Mouse (Mus musculus) macrophage (primary cell): ENCODE measurements at regions not wholly inside any gene's neighbourhood (a gene's known extent, or its start where the extent isn't known, plus 50 kb on each side); places are given as distances from the start of the nearest gene placed in this dataset.

Source experiments
- H3K27ac ChIP-seq: fragments of 350-480 bp; formaldehyde crosslinking; 2 replicates; pipeline ENCODE4 v1.9.0; 2021
- H3K36me3 ChIP-seq: fragments of 350-480 bp; formaldehyde crosslinking; 2 replicates; pipeline ENCODE4 v1.9.0; 2021; ENCODE audit errors: inconsistent target
- H3K4me3 ChIP-seq: fragments of 350-480 bp; formaldehyde crosslinking; 2 replicates; pipeline ENCODE4 v1.9.0; 2021; ENCODE audit errors: inconsistent target
- H3K79me2 ChIP-seq: fragments of 350-480 bp; formaldehyde crosslinking; 2 replicates; pipeline ENCODE4 v1.9.0; 2021; ENCODE audit errors: inconsistent target
- WGBS: methylation state at CpG from one replicate; pipeline ENCODE4 v1.1.7; 2026; ENCODE audit warnings: inconsistent platforms; ENCODE audit not compliant: missing documents; 5-methylcytosine and 5-hydroxymethylcytosine counted together

- Histone ChIP-seq H3K79me2 (no peaks in the 10 kb centered on the region), H3K36me3 (no peaks in the 10 kb centered on the region), H3K27ac (no peak overlapping the region), H3K4me3 (no peak overlapping the region)
- WGBS, result 92% methylated on average over 15 of the region's 15 CpGs
Observed at GRCm38 (mm10) chr13:111986681-111987080, 177.9 kb upstream of the Map3k1 start.

- 92% methylated on average over 3 of the region's 3 CpGs for WGBS
- Histone ChIP-seq H3K79me2 (no peaks in the 10 kb centered on the region), H3K36me3 (no peaks in the 10 kb centered on the region), H3K27ac (no peak overlapping the region), H3K4me3 (no peak overlapping the region)
Observed at GRCm38 (mm10) chr13:111987420-111987819, 178.6 kb upstream of the Map3k1 start.

GRCm38 (mm10) chr13:111990913-111991534 is 182.2 kb upstream of the Map3k1 start:
- Histone ChIP-seq H3K79me2 (no peaks in the 10 kb centered on the region), H3K4me3 (no peak overlapping the region), H3K27ac (no peak overlapping the region), H3K36me3 (no peaks in the 10 kb centered on the region)
- 97% methylated on average over 8 of the region's 11 CpGs for WGBS

GRCm38 (mm10) chr13:111992075-111992847 is 183.5 kb upstream of the Map3k1 start:
- Histone ChIP-seq H3K27ac (no peak overlapping the region), H3K36me3 (no peaks in the 10 kb centered on the region)
- 85% methylated on average over 9 of the region's 9 CpGs for WGBS

GRCm38 (mm10) chr13:111994862-111995490 is 186.2 kb upstream of the Map3k1 start:
- Histone ChIP-seq H3K36me3 (no peaks in the 10 kb centered on the region), H3K79me2 (no peaks in the 10 kb centered on the region), H3K27ac (no peak overlapping the region), H3K4me3 (no peak overlapping the region)
- WGBS, result 93% methylated on average over 5 of the region's 5 CpGs

More at GRCm38 (mm10) chr13:111992075-111992847, 183.5 kb upstream of the Map3k1 start:
- Histone ChIP-seq H3K4me3 (no peak overlapping the region), H3K79me2 (no peaks in the 10 kb centered on the region)

- Histone ChIP-seq H3K79me2 (no peaks in the 10 kb centered on the region), H3K27ac (no peak overlapping the region), H3K4me3 (no peak overlapping the region), H3K36me3 (no peaks in the 10 kb centered on the region)
- 84% methylated on average over 6 of the region's 6 CpGs for WGBS
Observed at GRCm38 (mm10) chr13:111995716-111996115, 186.9 kb upstream of the Map3k1 start.

- Histone ChIP-seq H3K4me3 (no peak overlapping the region), H3K36me3 (no peaks in the 10 kb centered on the region), H3K27ac (no peak overlapping the region), H3K79me2 (no peaks in the 10 kb centered on the region)
- WGBS, result 96% methylated on average over 11 of the region's 11 CpGs
Observed at GRCm38 (mm10) chr13:111996910-111997309, 188.1 kb upstream of the Map3k1 start.

- H3K79me2 ChIP-seq, result no peaks in the 10 kb centered on the region
- H3K4me3 ChIP-seq, result no peak overlapping the region
- WGBS, result 96% methylated on average over 11 of the region's 11 CpGs
- no peaks in the 10 kb centered on the region for H3K36me3 ChIP-seq
- H3K27ac ChIP-seq, result no peak overlapping the region
Observed at GRCm38 (mm10) chr13:111997980-111998945, 189.5 kb upstream of the Map3k1 start.

GRCm38 (mm10) chr13:111999647-112000292 is 191.0 kb upstream of the Map3k1 start:
- Histone ChIP-seq H3K4me3 (no peak overlapping the region), H3K27ac (no peak overlapping the region), H3K79me2 (no peaks in the 10 kb centered on the region), H3K36me3 (no peaks in the 10 kb centered on the region)
- 85% methylated on average over 4 of the region's 6 CpGs for WGBS

GRCm38 (mm10) chr13:112000293-112000665 is 191.5 kb upstream of the Map3k1 start:
- Histone ChIP-seq H3K4me3 (no peak overlapping the region), H3K36me3 (no peaks in the 10 kb centered on the region), H3K79me2 (no peaks in the 10 kb centered on the region), H3K27ac (no peak overlapping the region)
- 47% methylated on average over 6 of the region's 6 CpGs for WGBS

GRCm38 (mm10) chr13:112000696-112001095 is 191.9 kb upstream of the Map3k1 start:
- Histone ChIP-seq H3K79me2 (no peaks in the 10 kb centered on the region), H3K4me3 (no peak overlapping the region), H3K36me3 (no peaks in the 10 kb centered on the region), H3K27ac (no peak overlapping the region)
- WGBS, result 15% methylated on average over 5 of the region's 5 CpGs

- 53% methylated on average over 20 of the region's 20 CpGs for WGBS
- Histone ChIP-seq H3K36me3 (no peaks in the 10 kb centered on the region), H3K79me2 (no peaks in the 10 kb centered on the region), H3K4me3 (no peak overlapping the region), H3K27ac (no peak overlapping the region)
Observed at GRCm38 (mm10) chr13:112001155-112002025, 192.6 kb upstream of the Map3k1 start.

GRCm38 (mm10) chr13:112002661-112003347 is 194.0 kb upstream of the Map3k1 start:
- peak overlapping the region; percentile 71 for H3K27ac ChIP-seq
- no peaks in the 10 kb centered on the region for H3K36me3 ChIP-seq
- no peaks in the 10 kb centered on the region for H3K79me2 ChIP-seq
- WGBS, result 32% methylated on average over 15 of the region's 15 CpGs
- H3K4me3 ChIP-seq, result no peak overlapping the region
